Mouse (Mus musculus) heart, postnatal 0 days (tissue): Measurements from ENCODE around the gene Ulk4.

Experiments
- CTCF ChIP-seq: IDR thresholded peaks from 2 replicates; pipeline ENCODE4 v1.5.1; 2016; ENCODE audit warnings: antibody characterized with exemption, control low read depth, low read depth
- EP300 ChIP-seq: IDR thresholded peaks from 2 replicates; pipeline ENCODE4 v1.6.1; 2016; ENCODE audit warnings: antibody characterized with exemption, low read depth

- TF ChIP-seq EP300 (no peak), CTCF (no peak)
Observed at GRCm38 (mm10) chr9:121172123-121172522, 104.9 kb downstream of the Ulk4 start.
